Mouse (Mus musculus) heart, postnatal 4 days (tissue): ENCODE results near the gene Gm8947. TPM values are rescaled to one million over a fixed set of nuclear protein-coding genes. Genes with fewer than 3 reads are reported as not detected.
A peak's percentile ranks its signal among the peaks of the same experiment; 100 is the strongest.

Experiments used
- DNase-seq: peaks from one replicate; pipeline ENCODE4 v3.0.0; 2021
- total RNA-seq, 2 experiments: library from RNA; stranded (reverse); gene quantifications; 2 replicates each; pipeline ENCODE4 v1.2.3; 2021

The Gm8947 gene
- total RNA-seq, 2 experiments from 2014 or later = 0.17 TPM; not detected in 1

DNA sequence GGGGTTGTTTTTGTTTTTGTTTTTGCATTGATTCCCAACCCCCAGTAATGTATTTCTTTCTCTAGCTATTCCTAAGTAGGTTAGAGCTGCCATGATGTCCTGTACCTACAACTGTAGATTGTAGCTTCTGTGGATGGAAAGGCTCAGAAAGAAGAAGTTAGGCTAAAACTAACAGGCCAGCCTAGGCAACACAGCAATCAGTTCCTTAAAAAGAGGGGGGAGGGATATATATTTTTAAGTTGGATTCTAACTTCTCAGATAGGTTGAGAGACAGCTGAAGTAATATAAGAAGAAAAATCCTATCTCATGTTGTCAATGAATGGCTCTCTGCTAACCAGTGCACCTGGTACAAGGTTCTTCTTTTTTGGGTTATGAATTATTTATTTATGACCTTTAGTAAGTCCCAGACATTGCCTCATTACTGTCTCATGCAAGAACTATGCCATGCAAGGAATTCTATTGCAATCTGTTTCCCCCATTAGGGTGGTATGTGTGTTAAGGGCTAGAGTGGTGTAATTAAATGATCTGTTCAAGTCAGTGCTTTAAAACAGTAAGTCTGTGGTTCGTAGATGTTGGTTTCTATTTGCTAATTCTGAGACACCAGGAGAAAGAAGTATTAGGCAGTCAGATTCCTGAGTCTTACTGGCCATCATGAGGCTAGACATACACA is 36.3 kb downstream of the Gm8947 start:
- DNase-seq = no peak

DNA sequence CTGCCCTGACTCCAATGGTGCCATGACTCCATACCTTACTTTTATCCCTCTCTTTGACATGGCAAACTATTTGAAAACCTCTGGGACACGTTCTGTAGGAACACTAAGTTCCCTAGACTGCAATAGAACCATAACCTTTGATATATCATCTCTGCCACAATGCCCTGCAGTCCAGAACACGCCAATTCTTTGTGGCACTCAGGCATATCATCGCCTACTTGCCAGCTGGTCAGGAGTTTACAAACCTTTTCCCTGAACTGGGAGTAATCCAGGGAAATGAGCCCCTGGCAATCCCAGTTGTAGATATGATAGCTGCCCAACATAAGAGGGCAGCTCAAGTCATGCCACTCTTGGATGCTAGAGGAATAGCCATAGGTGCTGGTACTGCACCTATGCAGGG is 40.2 kb downstream of the Gm8947 start:
- no peak for DNase-seq

DNA sequence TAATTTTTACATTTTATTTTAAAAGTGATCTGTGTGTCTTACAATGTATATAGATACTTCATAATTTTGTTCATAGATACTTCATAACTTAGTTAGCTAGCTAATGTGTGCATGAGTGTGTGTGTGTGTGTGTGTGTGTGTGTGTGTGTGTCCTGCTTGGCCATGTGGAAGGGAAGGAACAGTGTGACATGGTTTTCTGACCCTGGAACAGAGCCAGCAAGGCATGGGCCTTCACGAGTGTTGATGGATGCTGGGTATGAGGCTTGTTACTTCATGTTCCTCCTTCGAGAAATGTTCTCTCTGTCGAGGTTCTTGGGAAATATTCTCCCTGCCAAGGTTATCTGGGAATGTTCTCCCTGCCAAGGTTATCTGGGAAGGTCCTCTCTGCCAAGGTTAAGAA is 41.6 kb downstream of the Gm8947 start:
- DNase-seq = no peak

DNA sequence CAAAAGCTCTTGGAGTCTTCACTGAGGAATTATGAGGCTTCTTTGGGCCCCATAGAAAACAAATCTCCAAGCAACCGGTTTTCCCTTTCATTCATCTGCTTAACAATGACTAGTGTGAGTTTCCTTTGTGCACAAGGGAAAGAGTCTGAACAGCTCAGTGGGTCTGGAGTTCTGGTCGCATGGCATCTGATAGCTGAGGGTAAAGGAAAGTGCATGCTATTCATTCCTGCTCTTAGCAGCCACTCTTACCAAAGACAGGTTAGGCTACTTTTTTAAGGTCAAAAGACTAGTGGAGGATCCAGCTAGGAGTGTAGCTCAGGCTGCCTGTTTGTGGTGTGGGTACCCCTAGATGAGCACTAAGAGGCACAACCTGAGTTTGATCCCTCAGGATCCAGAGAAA is 43.4 kb downstream of the Gm8947 start:
- no peak for DNase-seq

DNA sequence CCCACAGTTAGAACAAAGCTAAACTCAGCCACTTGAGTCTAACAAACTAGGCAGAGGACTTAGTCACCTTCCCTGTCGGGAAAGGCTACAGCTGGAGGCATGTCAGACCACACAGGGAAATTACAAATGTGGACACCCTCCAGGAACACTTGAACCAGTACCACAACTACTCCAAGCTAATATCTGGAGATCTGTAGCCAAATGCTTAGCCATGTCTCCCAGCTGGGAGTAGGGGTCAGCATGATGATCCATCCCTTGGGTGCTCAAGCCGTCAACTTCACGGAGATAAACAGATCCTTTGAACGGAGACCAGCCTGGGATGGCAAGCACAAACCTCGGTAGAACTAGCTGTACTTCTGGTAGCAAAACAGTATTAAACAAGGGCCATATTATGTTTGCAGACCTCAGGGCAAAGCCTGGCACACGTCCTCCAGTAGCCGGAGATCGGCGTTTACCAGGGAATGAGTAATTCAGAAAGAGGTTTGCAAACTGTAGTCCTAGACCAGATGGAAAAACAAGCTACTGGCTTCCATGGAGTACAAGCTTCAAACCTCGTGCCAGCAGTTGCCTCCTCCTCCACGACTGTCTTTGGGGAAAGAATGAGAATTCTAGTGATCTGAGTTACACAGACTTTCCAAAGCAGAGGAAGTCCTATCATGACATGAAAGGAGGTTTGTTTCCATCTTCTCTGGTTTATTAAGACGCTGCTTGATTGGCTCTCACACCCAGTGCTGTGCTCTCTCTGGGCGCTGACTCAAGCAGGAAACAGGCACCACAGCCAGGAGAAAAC is 44.2 kb downstream of the Gm8947 start:
- peak; percentile 40 for DNase-seq

- DNase-seq = no peak
Observed at GRCm38 (mm10) chr1:151237780-151238179, 45.6 kb downstream of the Gm8947 start.

- DNase-seq = no peak
Observed at GRCm38 (mm10) chr1:151243332-151243731, 51.2 kb downstream of the Gm8947 start.

Other genes starting within 250 kb of the Gm8947 start
- 10 to 100 TPM; 76.6 to 87.1 TPM for gene Hmcn1, start 198.9 kb upstream of the Gm8947 start, total RNA-seq
- under 1 TPM in 1 of 2 experiments, not detected in 1; 0.29 TPM for gene Gm47985, start 9.8 kb upstream of the Gm8947 start, total RNA-seq
- gene Gm47995, start 6.1 kb downstream of the Gm8947 start, total RNA-seq = not detected
- gene 3110040M04Rik, start 11.7 kb downstream of the Gm8947 start, total RNA-seq = not detected
- gene Gm47996, start 17.8 kb downstream of the Gm8947 start, total RNA-seq = not detected
- 100 to 1,000 TPM; 286 to 289 TPM for gene Ivns1abp, start 152.1 kb downstream of the Gm8947 start, total RNA-seq
- 1 to 10 TPM; 7.0 to 8.7 TPM for gene Swt1, start 236.1 kb downstream of the Gm8947 start, total RNA-seq
- gene Trmt1l, start 236.2 kb downstream of the Gm8947 start, total RNA-seq = 10 to 100 TPM; 10.7 to 10.8 TPM